Mouse (Mus musculus): Measurements from ENCODE around the gene Gm49355. TPM values are rescaled to one million over a fixed set of nuclear protein-coding genes. Genes with fewer than 3 reads are reported as not detected.

Gene Gm49355
- polyA plus RNA-seq, 1 experiment from 2014 or later, result 0.23 TPM

GRCm38 (mm10) chr14:12350271-12350916 lies 66.6 kb downstream of the Gm49355 start:
- ATAC-seq, result no peak
- peaks cover 70% of the 10 kb centered on the region for H3K27me3 ChIP-seq (replicated peaks; ENCODE audit: control insufficient read depth, insufficient read depth, low read length)
- H3K36me3 ChIP-seq (ENCODE audit: control insufficient read depth, insufficient read depth), result no peaks in the 10 kb centered on the region
- H3K4me1 ChIP-seq (replicated peaks; ENCODE audit: control insufficient read depth, insufficient read depth, low read length), result no peaks in the 10 kb centered on the region
- no peak overlapping the region for H3K9ac ChIP-seq (ENCODE audit: low read depth, low read length)
- WGBS, result 7% methylated on average over 16 of the region's 16 CpGs
- no peak overlapping the region for H3K4me3 ChIP-seq (ENCODE audit: low read depth, low read length)
- TF ChIP-seq CTCF (IDR thresholded peaks at IDR 0.05; ENCODE audit: low read depth), result no peak
- no peak overlapping the region for H3K4me2 ChIP-seq (replicated peaks; ENCODE audit: low read depth)
- H3K9me3 ChIP-seq (ENCODE audit: control insufficient read depth), result no peaks in the 10 kb centered on the region
- no peak overlapping the region for H3K27ac ChIP-seq (ENCODE audit: low read depth, low read length)

Other genes starting within 250 kb of the Gm49355 start
- gene 3830406C13Rik, start 197 bp downstream of the Gm49355 start, polyA plus RNA-seq (2015; fragmentation: Nextera tagmentation; extraction: Ambion mirVana), result 39.8 and 41.6 TPM in 2 replicates
- gene Fezf2, start 64.2 kb downstream of the Gm49355 start, polyA plus RNA-seq (2015; fragmentation: Nextera tagmentation; extraction: Ambion mirVana), result not detected in 2 replicates

Data from intestine, postnatal 0 days (tissue).